Mouse (Mus musculus): ENCODE data around the gene Rgs16.

Gene Rgs16

DNA sequence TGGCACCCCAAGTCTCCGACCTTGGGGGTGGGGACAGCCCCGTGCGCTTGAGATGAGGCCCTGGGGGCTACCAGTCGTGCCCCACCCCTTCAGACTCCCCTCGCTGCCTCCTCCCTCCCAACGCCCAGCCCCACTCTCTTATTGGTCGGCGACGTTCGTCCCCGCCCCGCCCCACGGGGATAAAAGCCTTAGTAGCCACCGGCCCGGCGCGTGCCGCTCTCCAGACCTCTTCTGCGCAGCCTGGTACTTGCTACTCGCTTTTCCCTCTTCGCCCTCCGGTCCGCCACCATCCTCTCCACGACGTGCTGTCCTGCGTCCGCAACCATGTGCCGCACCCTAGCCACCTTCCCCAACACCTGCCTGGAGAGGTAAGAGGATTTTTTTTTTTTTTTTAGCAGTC is at the start of gene Rgs16:
TSS of gene Rgs16 (plus strand) at position 205 of the 400 bp plus-strand sequence.
- peak; percentile 91 for DNase-seq

DNA sequence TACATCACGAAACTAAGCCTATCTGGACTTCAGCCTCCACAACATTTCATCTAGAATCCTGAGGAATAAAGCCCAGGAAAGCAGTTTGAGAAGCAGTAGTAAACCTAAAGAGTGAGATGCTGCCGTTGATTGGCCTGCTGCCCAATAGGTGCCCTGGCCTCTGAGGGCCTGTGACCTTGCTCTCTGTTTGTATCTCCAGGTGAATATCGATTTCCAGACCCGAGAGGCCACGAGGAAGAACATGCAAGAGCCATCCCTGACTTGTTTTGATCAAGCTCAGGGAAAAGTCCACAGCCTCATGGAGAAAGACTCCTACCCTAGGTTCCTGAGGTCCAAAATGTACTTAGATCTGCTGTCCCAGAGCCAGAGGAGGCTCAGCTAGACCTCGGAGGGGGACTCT is 47.6 kb upstream of the Rgs16 start:
- no peak for DNase-seq

DNA sequence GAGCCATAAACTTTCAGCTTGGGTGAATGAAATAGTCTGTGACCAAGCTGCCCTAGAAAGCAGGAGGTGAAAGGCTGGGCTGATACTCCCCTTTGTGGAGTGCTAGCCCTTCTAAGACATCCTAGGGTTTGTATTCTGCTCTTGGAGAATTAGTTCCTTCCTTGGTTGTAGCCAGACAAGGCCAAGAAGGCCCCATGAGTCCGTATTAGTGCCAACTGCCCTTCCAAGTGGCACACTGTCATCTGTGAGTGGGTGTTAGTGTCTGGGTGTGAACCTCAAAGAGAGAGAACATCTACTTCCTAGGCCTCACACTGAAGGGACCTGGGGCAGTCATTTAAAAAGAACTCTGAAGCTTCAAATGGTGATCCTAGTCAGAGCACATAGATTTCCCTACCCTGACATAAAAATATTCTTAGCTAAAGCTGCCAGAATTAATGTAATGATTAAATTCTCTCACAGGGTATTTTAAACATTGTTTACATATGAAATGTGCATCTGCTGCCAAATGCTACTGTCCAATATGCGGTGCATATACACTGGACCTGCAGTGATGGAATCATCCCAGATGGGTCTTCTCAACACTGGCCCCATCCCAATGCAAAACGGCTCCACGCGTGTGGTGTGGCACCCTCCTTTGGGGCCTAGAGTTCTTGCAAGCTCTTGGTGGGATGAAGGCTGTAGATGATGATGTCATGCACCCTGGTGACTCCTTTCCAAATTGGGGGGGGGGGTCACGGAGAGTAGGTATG is 45.6 kb upstream of the Rgs16 start:
- no peak for DNase-seq

- DNase-seq: no peak
Observed at GRCm38 (mm10) chr1:153695398-153695797, 44.8 kb upstream of the Rgs16 start.

DNA sequence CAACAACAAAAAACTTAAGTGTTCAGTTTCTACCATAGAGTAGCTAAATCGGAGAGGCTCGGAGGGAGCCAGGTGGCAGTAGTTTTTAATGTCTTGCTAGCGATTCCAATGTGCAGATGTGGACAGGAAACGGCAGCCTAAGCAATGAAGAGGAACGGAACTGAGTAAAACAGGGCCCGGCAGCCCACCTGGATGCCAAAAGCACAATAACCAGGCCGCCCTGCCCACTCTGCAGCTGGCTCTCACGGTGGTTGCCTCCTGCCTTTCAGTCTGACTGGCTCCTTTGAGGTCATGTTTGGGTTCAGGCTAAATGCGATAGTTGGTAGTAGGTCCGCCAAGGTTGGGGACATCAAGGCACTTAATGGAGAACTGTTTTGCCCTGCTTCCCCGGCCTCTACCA is 44.1 kb upstream of the Rgs16 start:
- no peak for DNase-seq

GRCm38 (mm10) chr1:153696541-153696940 is 43.6 kb upstream of the Rgs16 start:
- DNase-seq: no peak

- DNase-seq: no peak
Observed at GRCm38 (mm10) chr1:153697581-153698251, 42.4 kb upstream of the Rgs16 start.

- DNase-seq: no peak
Observed at GRCm38 (mm10) chr1:153698311-153699084, 41.7 kb upstream of the Rgs16 start.

DNA sequence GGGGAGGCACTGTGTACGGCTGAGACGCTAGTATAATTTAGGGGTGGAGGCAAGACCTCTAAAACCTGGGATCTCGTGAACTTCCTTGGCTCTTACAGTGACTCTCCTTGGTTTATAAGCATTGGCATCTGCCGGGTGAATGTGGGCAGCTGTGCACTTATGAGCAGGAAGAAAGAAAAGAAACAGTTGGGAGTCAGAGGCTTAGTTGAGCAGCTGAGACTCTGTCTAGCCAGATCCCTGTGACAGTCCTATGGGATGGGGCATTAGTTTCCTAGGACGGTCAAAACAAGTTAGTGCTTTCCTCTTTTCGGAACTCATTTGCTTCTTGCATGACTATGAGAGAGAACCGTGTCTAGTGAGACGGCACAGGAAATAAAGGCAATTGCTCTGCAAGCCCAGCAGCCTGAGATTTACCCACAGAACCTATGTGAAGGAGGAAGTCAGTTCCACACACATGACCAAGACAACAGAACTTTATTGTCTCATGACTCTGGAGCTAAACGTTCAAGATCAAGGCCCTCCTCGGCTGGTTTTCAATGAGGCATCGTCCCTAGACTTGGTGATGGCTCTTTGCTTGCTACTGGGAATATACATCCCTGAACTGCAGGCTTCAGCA is 39.6 kb upstream of the Rgs16 start:
- no peak for DNase-seq

DNA sequence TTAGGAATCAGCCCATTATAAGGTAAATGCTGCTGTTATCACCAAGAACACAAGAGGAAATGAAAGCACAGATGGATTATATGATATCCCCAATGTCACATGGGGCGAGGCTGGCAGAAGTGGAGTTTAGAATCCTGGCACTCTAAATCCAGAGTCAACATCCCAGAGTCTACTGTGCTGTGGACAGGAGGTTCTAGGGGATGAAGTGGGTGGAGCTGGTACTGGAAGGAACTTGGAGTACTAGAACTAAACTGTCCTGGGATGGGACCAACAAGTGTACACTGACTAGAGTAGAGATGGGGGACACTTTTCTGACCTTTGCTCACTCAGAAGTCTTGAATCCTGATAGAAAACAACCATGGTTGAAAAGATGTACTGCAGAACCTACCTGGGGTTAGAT is 38.7 kb upstream of the Rgs16 start:
- no peak for DNase-seq

GRCm38 (mm10) chr1:153702166-153702852 is 37.8 kb upstream of the Rgs16 start:
- DNase-seq: no peak

GRCm38 (mm10) chr1:153702853-153703410 is 37.2 kb upstream of the Rgs16 start:
- DNase-seq: no peak

DNA sequence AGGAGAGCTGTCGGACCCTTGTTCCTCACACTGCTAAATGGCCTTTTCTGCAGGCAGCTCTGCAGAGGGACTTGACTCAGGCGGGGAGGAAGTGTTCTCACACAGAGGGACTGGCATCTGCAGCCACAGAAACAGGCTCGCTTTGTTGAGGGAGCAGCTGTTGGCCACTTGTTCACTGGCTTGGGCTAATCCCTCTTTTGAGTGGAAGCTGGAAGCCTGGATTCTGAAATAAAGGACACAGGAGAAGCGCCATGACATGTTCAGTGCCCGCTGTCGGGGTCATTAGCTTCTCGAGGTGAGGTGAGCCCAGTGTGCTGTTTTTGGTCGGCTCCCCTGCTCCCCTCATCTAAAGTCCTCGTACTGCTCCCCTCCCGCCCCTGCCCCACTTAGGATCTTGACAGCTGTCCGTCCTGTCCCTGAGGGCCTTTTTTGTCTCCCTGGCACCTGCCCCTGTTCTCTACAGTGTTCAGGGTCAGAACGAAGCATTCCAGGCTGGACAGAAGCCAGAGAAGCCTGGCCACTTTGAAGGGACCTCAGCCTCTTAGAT is 36.6 kb upstream of the Rgs16 start:
- DNase-seq: no peak

DNA sequence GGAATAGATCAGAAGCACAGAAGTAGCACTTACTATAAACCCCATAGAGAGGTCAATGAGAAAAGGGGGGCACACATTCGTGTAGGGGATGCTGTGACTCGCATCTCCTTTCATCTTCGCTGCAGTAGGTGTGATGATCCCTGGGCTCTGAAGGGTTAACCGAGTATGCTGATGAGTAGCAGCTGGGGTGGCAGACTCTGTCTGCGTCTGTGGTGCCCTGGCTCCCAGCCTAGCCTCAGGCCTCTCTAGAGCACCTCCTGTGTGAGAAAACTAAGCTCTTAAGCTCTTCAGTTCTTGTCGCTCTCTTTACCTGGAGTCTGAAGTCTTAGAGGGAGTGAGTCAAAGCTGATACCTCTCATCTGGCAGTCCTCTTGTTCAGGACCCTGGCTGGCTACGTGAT is 36.0 kb upstream of the Rgs16 start:
- DNase-seq: no peak

- DNase-seq: no peak
Observed at GRCm38 (mm10) chr1:153704996-153705395, 35.2 kb upstream of the Rgs16 start.

DNA sequence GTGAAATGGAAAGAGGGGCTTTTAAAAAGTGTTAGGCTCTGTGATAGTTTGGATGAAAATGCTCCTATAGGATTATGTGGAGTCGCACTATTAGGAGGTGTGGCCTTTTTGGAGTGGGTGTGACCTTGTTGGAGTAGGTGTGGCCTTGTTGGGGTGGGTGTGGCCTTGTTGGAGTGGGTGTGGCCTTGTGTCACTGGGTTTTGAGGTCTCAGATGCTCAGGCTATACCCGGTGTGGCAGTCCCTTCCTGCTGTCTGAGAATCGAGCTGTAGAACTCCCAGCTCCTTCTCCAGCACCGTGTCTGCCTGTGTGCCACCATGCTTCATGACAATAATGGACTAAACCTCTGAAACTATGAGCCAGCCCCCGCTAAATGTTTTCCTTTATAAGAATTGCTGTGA is 31.5 kb upstream of the Rgs16 start:
- DNase-seq: no peak

DNA sequence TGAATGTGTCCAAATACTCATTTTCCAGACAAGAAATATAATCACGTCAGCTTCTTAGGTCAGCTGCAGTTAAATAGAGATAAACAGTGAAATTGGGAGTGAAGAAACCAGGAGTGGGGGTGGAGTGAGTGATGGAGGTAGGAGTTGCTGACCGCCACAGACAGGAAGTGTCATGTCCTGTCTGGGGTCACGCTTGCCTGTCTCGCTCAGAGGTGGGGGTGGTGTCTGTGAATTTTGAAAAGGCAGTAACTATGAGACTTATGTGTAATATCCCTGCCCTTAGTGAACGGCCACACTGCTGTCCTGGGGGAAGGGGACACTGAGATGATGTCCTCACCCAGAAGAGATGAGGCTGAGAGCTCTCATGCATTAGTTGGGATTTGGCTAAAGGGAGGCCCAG is 30.7 kb upstream of the Rgs16 start:
- DNase-seq: peak; percentile 31

- no peak for DNase-seq
Observed at GRCm38 (mm10) chr1:153711544-153712262, 28.4 kb upstream of the Rgs16 start.

DNA sequence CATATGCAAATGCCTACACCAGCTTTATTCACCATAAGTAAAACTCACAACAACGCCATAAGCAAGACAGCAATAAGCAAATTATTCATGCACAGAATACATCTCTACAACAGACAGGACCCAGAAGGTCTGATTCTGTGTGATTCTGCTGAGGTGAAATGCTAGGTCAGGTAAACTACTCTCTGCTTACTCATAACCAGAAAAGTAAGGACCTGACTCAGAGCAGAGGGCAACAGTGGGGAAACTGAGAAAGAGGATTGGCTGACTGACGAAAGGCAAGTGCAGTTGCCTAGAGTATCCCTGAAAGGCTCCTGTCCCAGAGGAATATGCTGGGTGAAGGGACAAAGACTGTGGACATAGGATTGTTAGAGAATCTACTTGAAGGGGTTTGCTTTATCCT is 27.5 kb upstream of the Rgs16 start:
- DNase-seq: no peak

DNA sequence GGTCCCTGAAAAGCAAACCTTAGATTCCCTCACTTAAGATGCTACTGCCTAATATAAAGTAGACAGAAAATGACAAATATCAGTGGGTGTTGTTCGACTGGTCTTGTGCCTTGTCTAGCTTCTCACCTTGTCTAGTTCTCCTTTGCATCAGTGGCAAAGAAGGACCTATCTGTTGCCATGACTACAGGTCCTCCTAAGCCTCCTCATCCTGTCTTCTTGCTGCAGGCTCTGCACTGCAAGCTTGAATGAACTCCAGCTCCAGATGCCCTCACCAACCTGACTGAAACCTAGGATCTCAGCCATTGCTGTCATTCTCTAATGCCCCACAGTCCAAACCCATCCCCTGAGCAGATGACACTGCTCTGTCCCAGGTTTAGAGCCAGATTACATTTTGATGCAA is 22.2 kb upstream of the Rgs16 start:
- DNase-seq: no peak

- DNase-seq: peak; percentile 67
Observed at GRCm38 (mm10) chr1:153720935-153721334, 19.2 kb upstream of the Rgs16 start.

Measured in lung, postnatal 10 days (tissue).